Mouse (Mus musculus) retina, postnatal 1 day (tissue): Measurements from ENCODE around the gene Slc35f1.
A peak's percentile ranks its signal among the peaks of the same experiment; 100 is the strongest.
"Not testable (repeated sequence)": the region's sequence is repeated elsewhere in the genome, so short reads cannot be mapped to it uniquely, and the experiment has no call there.

Experiments used
- DNase-seq: peaks from one replicate; pipeline ENCODE4 v3.0.0-alpha.2; 2012

Gene Slc35f1

GRCm38 (mm10) chr10:52791560-52791959, 101.2 kb downstream of the Slc35f1 start:
- DNase-seq: peak; percentile 10

- DNase-seq: peak; percentile 6
Observed at GRCm38 (mm10) chr10:52797454-52797853, 107.1 kb downstream of the Slc35f1 start.

- no peak for DNase-seq
Observed at GRCm38 (mm10) chr10:52807808-52808207, 117.5 kb downstream of the Slc35f1 start.

GRCm38 (mm10) chr10:52812861-52813260, 122.5 kb downstream of the Slc35f1 start:
- DNase-seq: no peak

- DNase-seq: no peak
Observed at GRCm38 (mm10) chr10:52814358-52814757, 124.0 kb downstream of the Slc35f1 start.

GRCm38 (mm10) chr10:52819661-52820060, 129.3 kb downstream of the Slc35f1 start:
- DNase-seq: no peak

GRCm38 (mm10) chr10:52822909-52823308, 132.6 kb downstream of the Slc35f1 start:
- no peak for DNase-seq

- peak; percentile 55 for DNase-seq
Observed at GRCm38 (mm10) chr10:52825746-52826145, 135.4 kb downstream of the Slc35f1 start.

GRCm38 (mm10) chr10:52840819-52841218, 150.5 kb downstream of the Slc35f1 start:
- peak; percentile 44 for DNase-seq

GRCm38 (mm10) chr10:52851994-52852393, 161.7 kb downstream of the Slc35f1 start:
- DNase-seq: no peak

GRCm38 (mm10) chr10:52860851-52861250, 170.5 kb downstream of the Slc35f1 start:
- DNase-seq: no peak

GRCm38 (mm10) chr10:52864936-52865335, 174.6 kb downstream of the Slc35f1 start:
- no peak for DNase-seq

- DNase-seq: no peak
Observed at GRCm38 (mm10) chr10:52871110-52871509, 180.8 kb downstream of the Slc35f1 start.

GRCm38 (mm10) chr10:52874133-52874532, 183.8 kb downstream of the Slc35f1 start:
- DNase-seq: no peak

- no peak for DNase-seq
Observed at GRCm38 (mm10) chr10:52874712-52875111, 184.4 kb downstream of the Slc35f1 start.

GRCm38 (mm10) chr10:52877263-52878021, 187.1 kb downstream of the Slc35f1 start:
- peak; percentile 58 for DNase-seq

- peak; percentile 14 for DNase-seq
Observed at GRCm38 (mm10) chr10:52878093-52878801, 187.9 kb downstream of the Slc35f1 start.

- not testable (repeated sequence) for DNase-seq
Observed at GRCm38 (mm10) chr10:52896724-52897123, 206.4 kb downstream of the Slc35f1 start.

- DNase-seq: peak; percentile 19
Observed at GRCm38 (mm10) chr10:52904914-52905313, 214.6 kb downstream of the Slc35f1 start.

- no peak for DNase-seq
Observed at GRCm38 (mm10) chr10:52911762-52912161, 221.4 kb downstream of the Slc35f1 start.

- no peak for DNase-seq
Observed at GRCm38 (mm10) chr10:52918715-52919114, 228.4 kb downstream of the Slc35f1 start.

- no peak for DNase-seq
Observed at GRCm38 (mm10) chr10:52923143-52923542, 232.8 kb downstream of the Slc35f1 start.

- DNase-seq: no peak
Observed at GRCm38 (mm10) chr10:52926330-52926729, 236.0 kb downstream of the Slc35f1 start.

GRCm38 (mm10) chr10:52932159-52932558, 241.8 kb downstream of the Slc35f1 start:
- no peak for DNase-seq
